Mouse (Mus musculus) frontal cortex, adult 2 months (tissue): ENCODE results near the gene Ppp1cc. TPM values are rescaled to one million over a fixed set of nuclear protein-coding genes. Genes with fewer than 3 reads are reported as not detected.
"Not testable (repeated sequence)": the region's sequence is repeated elsewhere in the genome, so short reads cannot be mapped to it uniquely, and the experiment has no call there.

ENCODE experiments used
- DNase-seq, 2 experiments: peaks; one replicate each; pipeline ENCODE4 v3.0.0; 2022; ENCODE audit warnings: low spot score in 1 of 2; ENCODE audit errors: extremely low spot score in 1 of 2
- polyA plus RNA-seq: library from polyadenylated mRNA; depleted of rRNA; stranded (reverse); fragments of >200 nt; gene quantifications from 2 replicates; pipeline ENCODE4 v1.2.3, GENCODE M21; 2012

Ppp1cc gene
- polyA plus RNA-seq, 1 experiment, result 365 TPM

- DNase-seq, result peak in 1 of 2 experiments; percentile 77
Measured at GRCm38 (mm10) chr5:122165233-122165915, 7.3 kb downstream of the Ppp1cc start.

DNA sequence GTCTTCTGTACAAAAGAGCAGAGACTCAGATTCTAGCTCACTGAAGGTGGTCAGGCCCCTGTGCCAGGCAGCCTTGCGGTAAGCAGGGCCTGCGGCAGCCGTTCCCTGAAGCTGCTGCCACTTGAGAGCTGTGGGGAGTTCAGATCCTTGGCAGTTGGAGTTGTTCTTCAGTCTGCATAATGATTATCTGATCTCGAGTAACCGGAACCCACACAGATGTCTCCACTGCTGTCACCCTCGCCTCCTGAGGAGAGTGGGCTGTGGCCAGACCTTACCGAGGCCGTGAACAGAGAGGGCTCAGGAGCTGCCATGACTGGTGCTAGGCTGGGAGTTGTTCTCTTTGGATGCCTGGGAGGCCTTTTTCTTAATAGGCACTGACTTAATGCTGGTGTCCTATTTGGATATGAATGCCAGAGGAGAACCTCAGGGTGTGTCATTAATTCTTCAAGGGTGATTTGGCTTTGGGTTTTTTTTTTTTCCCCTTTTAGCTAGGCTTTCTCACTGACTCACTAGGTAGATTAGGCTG is 8.6 kb downstream of the Ppp1cc start:
- DNase-seq, result no peak

DNA sequence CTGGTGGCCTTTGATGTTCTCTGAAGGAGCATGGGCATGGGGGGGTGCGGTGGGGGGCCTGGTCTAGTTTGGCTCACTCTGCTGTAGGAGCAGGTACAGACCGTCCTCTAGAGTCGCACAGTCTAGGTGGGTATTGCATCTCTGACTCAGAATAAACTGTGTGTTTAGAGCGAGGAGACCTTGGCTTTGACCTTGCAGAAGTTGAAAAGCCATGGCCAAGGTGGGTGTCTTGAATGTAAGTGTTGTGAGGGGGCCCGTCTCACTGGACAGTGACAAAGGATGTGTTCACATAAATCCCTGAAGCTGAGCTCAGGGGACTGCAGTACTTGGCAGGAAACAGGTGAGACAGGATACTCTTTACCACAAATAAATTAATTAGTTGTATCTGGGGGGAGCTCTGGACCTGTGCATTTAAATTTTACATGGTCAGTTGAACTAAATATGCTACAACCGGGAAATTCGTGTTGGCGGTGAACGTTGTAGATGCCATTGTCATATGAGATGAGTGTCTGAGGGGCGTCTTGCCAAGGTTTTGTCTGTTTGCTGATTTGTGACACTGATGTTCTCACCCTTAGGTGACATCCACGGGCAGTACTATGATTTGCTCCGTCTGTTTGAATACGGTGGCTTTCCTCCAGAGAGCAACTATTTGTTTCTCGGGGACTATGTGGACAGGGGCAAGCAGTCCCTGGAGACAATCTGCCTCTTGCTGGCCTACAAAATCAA is 10.4 kb downstream of the Ppp1cc start:
- DNase-seq, result no peak

DNA sequence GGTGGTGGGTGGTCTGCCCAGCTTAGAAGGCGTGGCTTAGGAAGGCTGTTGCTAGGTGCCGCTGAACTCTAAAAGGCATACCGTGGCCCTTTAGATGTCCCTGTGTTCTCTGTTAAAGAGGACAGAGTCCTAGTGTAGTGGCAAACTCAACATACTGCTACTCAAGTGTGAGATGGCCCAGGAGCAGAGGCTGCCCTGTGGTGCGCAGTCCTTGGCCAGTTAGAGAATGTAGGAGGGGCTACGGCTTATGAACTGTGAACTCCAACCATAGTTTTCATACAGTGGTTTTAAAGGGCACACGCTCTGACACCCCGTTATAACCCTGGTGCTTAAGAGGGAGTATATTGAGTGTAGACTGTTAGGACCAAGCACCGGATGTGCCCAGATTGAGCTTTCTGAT is 13.0 kb downstream of the Ppp1cc start:
- no peak for DNase-seq

- no peak for DNase-seq
Measured at GRCm38 (mm10) chr5:122175402-122175801, 17.3 kb downstream of the Ppp1cc start.

DNA sequence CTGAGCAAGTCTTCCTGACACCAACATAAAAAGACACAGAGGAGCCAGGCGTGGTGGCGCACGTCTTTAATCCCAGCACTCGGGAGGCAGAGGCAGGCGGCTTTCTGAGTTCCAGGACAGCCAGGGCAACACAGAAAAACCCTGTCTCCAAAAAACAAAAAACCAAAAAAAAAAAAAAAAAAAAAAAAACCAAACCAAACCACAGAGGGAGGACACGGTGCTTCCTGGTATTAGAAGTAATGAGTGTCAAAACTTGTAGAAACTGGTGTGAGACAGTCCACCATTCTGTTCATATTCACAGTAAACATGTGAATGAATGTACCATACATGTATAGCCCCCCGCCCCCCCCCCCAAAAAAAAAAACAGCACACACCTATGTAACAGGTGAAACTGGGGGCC is 17.9 kb downstream of the Ppp1cc start:
- DNase-seq, result no peak

- no peak for DNase-seq
Measured at GRCm38 (mm10) chr5:122176398-122176797, 18.3 kb downstream of the Ppp1cc start.

DNA sequence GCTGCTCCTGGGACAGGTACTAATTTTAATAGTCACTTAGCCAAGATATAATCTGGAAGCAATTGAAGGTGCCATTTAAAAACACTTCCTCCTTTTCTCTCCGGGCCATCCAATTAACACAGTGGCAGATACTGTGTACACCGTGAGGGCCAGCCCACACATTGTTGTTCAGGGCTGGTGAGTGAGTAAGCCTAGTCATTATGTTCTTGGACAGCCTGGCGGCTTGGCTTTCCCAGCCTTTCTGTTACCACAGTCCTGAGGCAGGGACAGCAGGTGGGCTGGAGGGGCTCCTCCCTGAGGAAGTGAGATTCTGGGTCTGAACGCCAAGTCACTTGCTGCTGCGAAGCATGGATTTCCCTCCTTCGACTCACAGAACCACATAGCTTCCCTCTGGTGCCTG is 21.6 kb downstream of the Ppp1cc start:
- no peak for DNase-seq

- no peak for DNase-seq
Measured at GRCm38 (mm10) chr5:122184283-122184806, 26.3 kb downstream of the Ppp1cc start.

- not testable (repeated sequence) for DNase-seq
Measured at GRCm38 (mm10) chr5:122184858-122185257, 26.8 kb downstream of the Ppp1cc start.

GRCm38 (mm10) chr5:122189115-122189514 is 31.0 kb downstream of the Ppp1cc start:
- DNase-seq, result no peak

DNA sequence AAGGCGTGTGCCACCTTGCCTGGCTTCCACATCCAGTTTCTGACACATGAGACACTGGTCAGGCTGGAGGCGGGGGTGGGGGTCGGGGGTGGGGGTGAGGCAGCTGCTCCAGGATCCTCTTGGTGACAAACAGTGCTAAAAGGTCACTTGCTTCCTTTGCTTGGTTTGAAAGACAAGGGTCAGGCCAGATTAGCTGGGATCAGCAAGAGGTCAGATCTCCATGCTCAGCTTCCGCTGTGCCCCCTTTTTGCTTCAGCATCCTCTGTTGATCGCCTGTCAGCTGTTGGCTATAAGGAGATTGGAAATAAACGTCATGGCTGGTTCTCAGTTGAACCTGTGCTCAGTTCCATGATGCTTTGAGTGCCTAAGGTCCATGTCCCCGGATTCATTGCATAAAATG is 32.4 kb downstream of the Ppp1cc start:
- DNase-seq, result no peak

- DNase-seq, result no peak
Measured at GRCm38 (mm10) chr5:122191269-122192063, 33.4 kb downstream of the Ppp1cc start.

DNA sequence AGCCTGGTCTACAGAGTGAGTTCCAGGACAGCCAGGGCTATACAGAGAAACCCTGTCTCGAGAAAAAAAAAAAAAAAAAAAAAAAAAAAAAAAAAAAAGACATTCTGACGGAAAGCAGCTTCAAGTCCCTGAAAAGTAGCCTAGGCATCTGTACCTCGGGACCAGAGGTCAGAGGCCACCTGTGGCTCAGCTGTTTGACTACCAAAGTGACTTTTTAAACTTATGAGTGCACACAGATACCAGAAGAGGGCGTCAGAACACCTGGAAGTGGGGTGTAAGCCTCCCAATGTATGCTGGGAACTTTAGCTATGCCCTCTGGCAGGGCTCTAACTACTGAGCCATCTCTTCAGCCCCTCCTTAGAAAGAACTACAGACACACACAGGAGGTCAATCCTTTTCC is 34.3 kb downstream of the Ppp1cc start:
- DNase-seq, result no peak

GRCm38 (mm10) chr5:122200872-122201271 is 42.8 kb downstream of the Ppp1cc start:
- no peak for DNase-seq

DNA sequence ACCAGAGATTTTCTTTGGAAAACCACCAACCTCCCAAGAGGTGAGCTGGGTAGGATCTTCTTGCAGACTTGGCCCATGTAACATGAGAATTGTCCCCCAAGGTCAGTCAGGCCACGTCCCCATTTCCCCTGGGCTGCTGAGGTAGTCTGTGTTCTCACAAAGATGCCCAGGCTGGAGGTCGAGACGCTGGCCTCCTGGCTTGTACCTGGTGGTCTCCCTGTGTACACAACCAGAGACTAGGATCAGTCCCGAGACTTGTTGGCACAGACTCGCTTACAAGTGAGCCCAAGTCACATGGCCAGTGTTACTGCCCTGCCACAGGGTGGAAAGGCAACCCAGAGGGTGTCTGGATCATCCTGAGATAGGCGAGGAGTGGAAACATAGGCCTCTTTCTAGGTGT is 43.8 kb downstream of the Ppp1cc start:
- DNase-seq, result no peak

DNA sequence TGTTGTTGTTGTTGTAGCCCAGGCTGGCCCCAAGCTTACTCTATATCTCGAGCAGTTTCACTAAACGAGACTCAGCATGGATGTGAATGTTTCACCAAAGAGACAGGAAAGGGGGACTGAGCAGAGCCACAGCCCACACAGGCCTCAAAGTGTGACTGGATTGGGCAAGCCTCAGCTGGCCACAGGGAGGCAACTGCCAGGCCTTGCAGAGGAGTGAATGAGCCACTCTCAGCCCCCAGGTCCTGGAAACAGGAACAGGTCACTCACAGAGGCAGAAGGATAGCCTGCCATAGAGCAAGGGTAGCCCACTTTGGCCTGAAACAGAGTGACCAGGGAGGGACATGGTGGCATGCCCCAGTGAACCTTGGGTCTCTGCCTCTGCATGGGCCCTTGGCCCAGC is 46.1 kb downstream of the Ppp1cc start:
- DNase-seq, result no peak

DNA sequence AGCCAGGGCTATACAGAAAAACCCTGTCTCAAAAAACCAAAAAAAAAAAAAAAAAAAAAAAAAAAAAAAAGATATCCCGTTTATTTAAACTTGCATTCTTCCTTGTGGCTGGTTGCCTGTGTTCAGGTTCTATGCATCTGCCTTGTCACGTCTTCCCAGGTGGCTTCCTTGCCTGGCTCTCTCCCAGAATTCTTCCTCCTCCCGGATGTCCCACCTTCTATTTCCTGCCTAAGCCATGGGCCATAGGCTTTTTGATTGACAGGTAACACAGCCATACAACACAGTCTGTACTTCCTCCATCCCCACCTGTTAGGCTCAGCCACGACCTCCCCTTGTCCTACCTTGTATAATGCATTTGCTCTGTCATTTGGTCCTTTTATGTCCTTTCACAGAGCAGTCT is 48.4 kb downstream of the Ppp1cc start, which contains the start of gene Hvcn1:
Gene Hvcn1, plus strand, starts transcription at position 330 of the 400 bp plus-strand sequence.
- DNase-seq, result no peak

GRCm38 (mm10) chr5:122208909-122209308 is 50.8 kb downstream of the Ppp1cc start:
- no peak for DNase-seq

DNA sequence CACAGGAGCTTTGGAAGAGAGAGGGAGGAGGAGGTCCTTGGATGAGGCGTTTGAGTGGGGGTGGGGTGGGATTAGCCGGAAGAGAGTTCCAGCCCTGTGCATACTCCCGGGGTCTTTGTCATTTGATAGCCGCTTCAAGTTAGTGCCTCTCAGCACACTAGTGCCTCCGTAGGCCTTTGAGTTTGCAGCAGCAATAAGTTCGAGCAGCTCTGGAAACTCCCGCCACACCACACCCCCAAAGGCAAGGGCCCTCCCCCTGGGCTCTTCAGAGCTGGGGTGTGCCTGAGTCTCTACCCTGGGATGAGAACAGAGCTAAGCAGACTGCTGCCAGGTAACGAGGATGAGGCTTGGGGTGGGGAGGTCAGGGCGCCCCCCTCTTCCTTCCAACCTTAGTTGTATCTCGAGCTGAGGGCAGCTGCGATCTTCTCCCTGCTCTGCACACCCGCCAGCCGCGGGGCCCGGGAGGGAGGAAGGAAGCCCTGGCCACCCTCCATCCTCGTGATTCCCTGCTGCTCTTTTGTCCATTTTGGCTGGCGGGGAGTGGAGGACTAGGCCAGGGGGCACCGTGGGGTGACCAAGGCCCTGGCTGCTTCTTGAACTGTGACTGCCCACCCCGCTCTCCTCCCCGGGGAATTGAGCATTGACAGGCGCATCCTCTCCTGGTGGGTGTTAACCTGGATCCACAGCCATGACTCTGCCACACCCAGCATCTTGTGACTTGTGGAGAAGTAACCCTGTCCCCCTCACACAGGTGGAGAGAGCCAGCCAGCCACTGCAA is 51.7 kb downstream of the Ppp1cc start:
- no peak for DNase-seq
